Mouse (Mus musculus): ENCODE data around the gene Epn1.

Gene Epn1

GRCm38 (mm10) chr7:5098769-5099168 lies 18.7 kb downstream of the Epn1 start:
- no peak for DNase-seq (ENCODE audit: low read depth, low spot score)
- Histone ChIP-seq H3K27me3 (ENCODE audit: control insufficient read depth, insufficient read depth, low read length, poor library complexity, severe bottlenecking) (no peaks in the 10 kb centered on the region), H3K36me3 (ENCODE audit: control insufficient read depth, insufficient read depth, low read length, poor library complexity, severe bottlenecking) (peaks cover 7% of the 10 kb centered on the region; the same call in 1 of the 2 replicates)

DNA sequence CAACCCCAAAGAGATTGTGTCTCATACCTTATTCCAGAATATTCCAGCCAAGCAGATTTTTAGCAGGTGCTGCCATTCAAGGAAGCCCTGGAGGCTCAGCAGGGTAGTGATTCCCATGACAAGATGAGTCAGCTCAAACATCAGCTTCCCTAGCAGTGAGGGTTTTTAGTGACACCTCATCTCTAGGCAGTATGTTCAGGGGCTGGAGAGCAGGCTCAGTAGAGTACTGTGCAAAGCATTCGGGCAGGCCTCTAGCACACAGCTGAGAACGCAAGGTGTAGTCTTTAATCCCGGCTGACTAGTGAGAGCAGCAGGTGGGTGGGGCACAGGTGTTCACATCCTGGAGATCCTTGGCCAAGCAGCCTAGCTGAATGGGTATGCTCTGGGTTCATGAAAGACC lies 19.8 kb downstream of the Epn1 start:
- Histone ChIP-seq H3K27me3 (ENCODE audit: control insufficient read depth, insufficient read depth, low read length, poor library complexity, severe bottlenecking) (no peaks in the 10 kb centered on the region), H3K36me3 (ENCODE audit: control insufficient read depth, insufficient read depth, low read length, poor library complexity, severe bottlenecking) (peaks cover 6% of the 10 kb centered on the region; the same call in 1 of the 2 replicates)
- DNase-seq (ENCODE audit: low read depth, low spot score): no peak

- Histone ChIP-seq H3K36me3 (ENCODE audit: control insufficient read depth, insufficient read depth, low read length, poor library complexity, severe bottlenecking) (peaks cover 6% of the 10 kb centered on the region; the same call in 1 of the 2 replicates), H3K27me3 (ENCODE audit: control insufficient read depth, insufficient read depth, low read length, poor library complexity, severe bottlenecking) (no peaks in the 10 kb centered on the region)
- peak; percentile 84 for DNase-seq (ENCODE audit: low read depth, low spot score)
These were observed 21.1 kb downstream of the Epn1 start for GRCm38 (mm10) chr7:5101066-5101663.

- no peak for DNase-seq (ENCODE audit: low read depth, low spot score)
- no peaks in the 10 kb centered on the region for H3K27me3 ChIP-seq (ENCODE audit: control insufficient read depth, insufficient read depth, low read length, poor library complexity, severe bottlenecking)
- peaks cover 4% of the 10 kb centered on the region; the same call in 1 of the 2 replicates for H3K36me3 ChIP-seq (ENCODE audit: control insufficient read depth, insufficient read depth, low read length, poor library complexity, severe bottlenecking)
These were observed 22.5 kb downstream of the Epn1 start for GRCm38 (mm10) chr7:5102564-5102963.

DNA sequence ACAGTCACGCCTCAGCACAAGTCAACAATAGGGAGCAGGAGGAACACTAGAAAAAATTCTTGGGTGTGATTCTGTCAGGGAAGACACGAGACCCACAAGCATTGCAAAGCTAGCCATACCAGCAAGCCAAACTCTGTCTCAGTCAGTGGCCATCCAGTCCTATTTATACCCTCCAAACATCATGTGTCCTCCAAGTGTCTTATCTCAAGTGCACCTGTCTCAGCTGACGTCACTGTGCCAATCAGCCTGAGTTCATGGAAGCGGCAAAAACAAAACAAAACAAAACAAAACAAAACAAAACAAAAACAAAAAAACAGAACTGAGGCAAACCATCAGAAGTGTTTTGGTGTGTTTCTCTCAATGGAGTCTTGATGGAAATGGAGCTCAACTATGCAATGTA lies 28.2 kb downstream of the Epn1 start:
- no peak for DNase-seq (ENCODE audit: low read depth, low spot score)

GRCm38 (mm10) chr7:5109301-5109700 lies 29.3 kb downstream of the Epn1 start:
- no peaks in the 10 kb centered on the region for H3K36me3 ChIP-seq (ENCODE audit: control insufficient read depth, insufficient read depth, low read length, poor library complexity, severe bottlenecking)
- no peaks in the 10 kb centered on the region for H3K27me3 ChIP-seq (ENCODE audit: control insufficient read depth, insufficient read depth, low read length, poor library complexity, severe bottlenecking)
- DNase-seq (ENCODE audit: low read depth, low spot score): no peak

More for the DNA sequence above, 28.2 kb downstream of the Epn1 start:
- Histone ChIP-seq H3K36me3 (ENCODE audit: control insufficient read depth, insufficient read depth, low read length, poor library complexity, severe bottlenecking) (no peaks in the 10 kb centered on the region), H3K27me3 (ENCODE audit: control insufficient read depth, insufficient read depth, low read length, poor library complexity, severe bottlenecking) (no peaks in the 10 kb centered on the region)

- DNase-seq (ENCODE audit: low read depth, low spot score): no peak
- Histone ChIP-seq H3K27me3 (ENCODE audit: control insufficient read depth, insufficient read depth, low read length, poor library complexity, severe bottlenecking) (no peaks in the 10 kb centered on the region), H3K36me3 (ENCODE audit: control insufficient read depth, insufficient read depth, low read length, poor library complexity, severe bottlenecking) (no peaks in the 10 kb centered on the region)
These were observed 32.7 kb downstream of the Epn1 start for GRCm38 (mm10) chr7:5112701-5113100.

- H3K27me3 ChIP-seq (ENCODE audit: control insufficient read depth, insufficient read depth, low read length, poor library complexity, severe bottlenecking): no peaks in the 10 kb centered on the region
- H3K36me3 ChIP-seq (ENCODE audit: control insufficient read depth, insufficient read depth, low read length, poor library complexity, severe bottlenecking): no peaks in the 10 kb centered on the region
- DNase-seq (ENCODE audit: low read depth, low spot score): no peak
These were observed 36.8 kb downstream of the Epn1 start, which contains the start of gene Rfpl4 for GRCm38 (mm10) chr7:5116850-5117249. Gene Rfpl4 (minus strand): TSS chr7:5116950.

GRCm38 (mm10) chr7:5125078-5125477 lies 45.0 kb downstream of the Epn1 start:
- no peak for DNase-seq (ENCODE audit: low read depth, low spot score)
- Histone ChIP-seq H3K36me3 (ENCODE audit: control insufficient read depth, insufficient read depth, low read length, poor library complexity, severe bottlenecking) (no peaks in the 10 kb centered on the region), H3K27me3 (ENCODE audit: control insufficient read depth, insufficient read depth, low read length, poor library complexity, severe bottlenecking) (no peaks in the 10 kb centered on the region)

DNA sequence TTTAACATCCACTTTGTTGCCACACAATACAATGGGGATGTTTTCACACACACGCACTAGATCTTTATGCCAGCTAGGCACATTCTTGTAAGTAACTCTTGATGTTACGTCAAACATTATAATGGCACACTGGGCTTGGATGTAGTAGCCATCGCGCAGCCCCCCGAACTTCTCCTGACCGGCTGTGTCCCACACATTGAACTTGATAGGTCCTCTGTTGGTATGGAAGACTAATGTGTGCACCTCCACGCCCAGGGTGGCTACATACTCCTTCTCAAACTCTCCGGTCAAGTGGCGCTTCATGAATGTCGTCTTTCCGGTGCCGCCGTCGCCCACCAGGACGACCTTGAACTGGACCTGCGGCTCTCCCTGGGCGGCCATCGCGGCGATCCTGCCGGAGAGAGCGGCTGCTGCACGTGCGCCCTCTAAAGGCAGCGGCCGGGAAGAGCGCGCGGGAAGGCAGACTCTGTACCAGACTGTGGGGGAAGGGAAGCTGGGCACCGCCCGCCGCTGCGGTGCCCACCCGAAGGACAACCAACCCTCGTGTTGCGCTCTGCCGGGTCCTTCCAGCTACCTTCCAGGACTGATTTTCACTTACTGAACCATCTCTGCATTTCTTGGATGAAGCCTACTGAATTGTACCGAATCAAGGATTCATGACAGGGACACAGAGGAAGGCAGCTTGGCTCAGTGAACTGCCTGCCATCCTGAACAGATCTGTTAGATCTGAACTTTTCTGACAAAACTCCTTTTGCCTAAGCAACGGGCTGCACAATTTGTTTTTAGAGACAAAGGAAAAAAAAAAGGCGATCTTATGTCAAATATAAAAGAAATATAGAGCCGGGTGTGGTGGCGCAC lies 45.7 kb downstream of the Epn1 start, which contains the start of gene Rasl2-9:
Gene Rasl2-9, minus strand, starts transcription at position 402 of the 858 bp plus-strand sequence.
- DNase-seq (ENCODE audit: low read depth, low spot score): peak; percentile 82

More for the DNA sequence above, 45.7 kb downstream of the Epn1 start, which contains the start of gene Rasl2-9:
- H3K27me3 ChIP-seq (ENCODE audit: control insufficient read depth, insufficient read depth, low read length, poor library complexity, severe bottlenecking): no peaks in the 10 kb centered on the region
- H3K36me3 ChIP-seq (ENCODE audit: control insufficient read depth, insufficient read depth, low read length, poor library complexity, severe bottlenecking): no peaks in the 10 kb centered on the region
